Mouse (Mus musculus) stomach, embryonic 14.5 days (tissue): ENCODE results near the gene Mcam. TPM values are rescaled to one million over a fixed set of nuclear protein-coding genes. Genes with fewer than 3 reads are reported as not detected.
A peak's percentile ranks its signal among the peaks of the same experiment; 100 is the strongest.

ENCODE experiments used
- ATAC-seq: fragments of 200-750 bp; cut with Nextera tagmentation; 2 replicates; pipeline ENCODE4 v1.8.0; 2017; ENCODE audit warnings: low read depth, moderate TSS enrichment; ENCODE audit not compliant: insufficient number of reproducible peaks, insufficient read depth, low FRiP score
- H3K27ac ChIP-seq: fragments of 300-500 bp; sonication (generic); 2 replicates; pipeline ENCODE4 v1.5.1; 2014; ENCODE audit warnings: mild to moderate bottlenecking, low read length, moderate library complexity, mixed read lengths
- H3K27me3 ChIP-seq: fragments of 300-500 bp; sonication (generic); 2 replicates; pipeline ENCODE4 v1.6.1; 2014; ENCODE audit warnings: low read length, control low read depth, mixed read lengths; ENCODE audit not compliant: control insufficient read depth, insufficient read depth
- H3K36me3 ChIP-seq: fragments of 300-500 bp; sonication (generic); 2 replicates; pipeline ENCODE4 v1.6.1; 2014; ENCODE audit warnings: mild to moderate bottlenecking, control low read depth, low read length, moderate library complexity, mixed read lengths; ENCODE audit not compliant: control insufficient read depth, insufficient read depth
- H3K4me1 ChIP-seq: fragments of 300-500 bp; sonication (generic); 2 replicates; pipeline ENCODE4 v1.6.1; 2014; ENCODE audit warnings: low read length, control low read depth, mixed read lengths; ENCODE audit not compliant: control insufficient read depth, insufficient read depth
- H3K4me2 ChIP-seq: fragments of 300-500 bp; sonication (generic); replicated peaks from 2 replicates; pipeline ENCODE4 v1.6.1; 2014; ENCODE audit warnings: low read depth, low read length, control low read depth
- H3K4me3 ChIP-seq: fragments of 300-500 bp; sonication (generic); 2 replicates; pipeline ENCODE4 v1.5.1; 2014; ENCODE audit warnings: low read depth, low read length, control low read depth
- H3K9ac ChIP-seq: fragments of 300-500 bp; sonication (generic); replicated peaks from 2 replicates; pipeline ENCODE4 v1.6.1; 2014; ENCODE audit warnings: low read depth, mild to moderate bottlenecking, control low read depth, low read length, moderate library complexity, mixed read lengths
- H3K9me3 ChIP-seq: fragments of 300-500 bp; sonication (generic); 2 replicates; pipeline ENCODE4 v1.6.1; 2016; ENCODE audit warnings: low read depth, low read length, control low read depth; ENCODE audit not compliant: control insufficient read depth
- WGBS: fragments of 180-500 bp; shearing (Covaris S2); extraction: QIAGEN DNeasy Blood & Tissue Kit; methylation state at CpG from one replicate; pipeline ENCODE4 v1.1.7; 2014; 5-methylcytosine and 5-hydroxymethylcytosine counted together
- polyA plus RNA-seq: library from polyadenylated mRNA; unstranded; fragments of >200 nt; fragmentation: Nextera tagmentation; extraction: Ambion mirVana; gene quantifications from 2 replicates; pipeline ENCODE4 v1.2.1, GENCODE M21; 2014

Mcam gene
- polyA plus RNA-seq, 1 experiment from 2014 or later: 54.3 TPM

GRCm38 (mm10) chr9:44114453-44114852 lies 19.8 kb upstream of the Mcam start:
- Histone ChIP-seq H3K4me3 (no peak overlapping the region), H3K27me3 (no peaks in the 10 kb centered on the region), H3K9me3 (no peaks in the 10 kb centered on the region), H3K4me1 (peaks cover 12% of the 10 kb centered on the region), H3K36me3 (no peaks in the 10 kb centered on the region), H3K27ac (no peak overlapping the region), H3K9ac (no peak overlapping the region), H3K4me2 (no peak overlapping the region)
- no peak for ATAC-seq
- WGBS: 75% methylated on average over 2 of the region's 2 CpGs

- Histone ChIP-seq H3K9ac (no peak overlapping the region), H3K4me3 (no peak overlapping the region), H3K27me3 (no peaks in the 10 kb centered on the region), H3K36me3 (no peaks in the 10 kb centered on the region), H3K9me3 (no peaks in the 10 kb centered on the region), H3K27ac (no peak overlapping the region), H3K4me2 (no peak overlapping the region), H3K4me1 (peaks cover under 1% of the 10 kb centered on the region; the same call in 1 of the 2 replicates)
- no peak for ATAC-seq
- 83% methylated on average over 9 of the region's 9 CpGs for WGBS
Observed at GRCm38 (mm10) chr9:44115599-44115998, 18.7 kb upstream of the Mcam start.

- Histone ChIP-seq H3K4me3 (no peak overlapping the region), H3K27me3 (no peaks in the 10 kb centered on the region), H3K27ac (no peak overlapping the region), H3K9me3 (no peaks in the 10 kb centered on the region), H3K4me1 (no peaks in the 10 kb centered on the region), H3K36me3 (no peaks in the 10 kb centered on the region), H3K9ac (no peak overlapping the region), H3K4me2 (no peak overlapping the region)
- ATAC-seq: no peak
- WGBS: 88% methylated on average over 4 of the region's 4 CpGs
Observed at GRCm38 (mm10) chr9:44116182-44116581, 18.1 kb upstream of the Mcam start.

GRCm38 (mm10) chr9:44119011-44119410 lies 15.3 kb upstream of the Mcam start:
- Histone ChIP-seq H3K36me3 (no peaks in the 10 kb centered on the region), H3K9me3 (no peaks in the 10 kb centered on the region), H3K27me3 (no peaks in the 10 kb centered on the region), H3K4me2 (no peak overlapping the region), H3K9ac (no peak overlapping the region), H3K4me3 (no peak overlapping the region), H3K27ac (no peak overlapping the region), H3K4me1 (no peaks in the 10 kb centered on the region)
- 54% methylated on average over 5 of the region's 5 CpGs for WGBS
- ATAC-seq: no peak

GRCm38 (mm10) chr9:44119948-44120465 lies 14.3 kb upstream of the Mcam start:
- WGBS: 62% methylated on average over 8 of the region's 8 CpGs
- no peak overlapping the region for H3K9ac ChIP-seq
- H3K4me2 ChIP-seq: no peak overlapping the region
- H3K27ac ChIP-seq: no peak overlapping the region
- no peaks in the 10 kb centered on the region for H3K36me3 ChIP-seq
- H3K4me3 ChIP-seq: no peak overlapping the region
- H3K9me3 ChIP-seq: no peaks in the 10 kb centered on the region
- ATAC-seq: no peak
- no peaks in the 10 kb centered on the region for H3K4me1 ChIP-seq
- no peaks in the 10 kb centered on the region for H3K27me3 ChIP-seq

GRCm38 (mm10) chr9:44124317-44124716 lies 10.0 kb upstream of the Mcam start:
- Histone ChIP-seq H3K27me3 (no peaks in the 10 kb centered on the region), H3K4me1 (peaks cover 3% of the 10 kb centered on the region; the same call in 1 of the 2 replicates), H3K36me3 (no peaks in the 10 kb centered on the region), H3K4me3 (no peak overlapping the region), H3K9ac (no peak overlapping the region), H3K4me2 (no peak overlapping the region), H3K9me3 (no peaks in the 10 kb centered on the region), H3K27ac (no peak overlapping the region)
- ATAC-seq: no peak
- WGBS: 77% methylated on average over 6 of the region's 6 CpGs

- 50% methylated on average over 5 of the region's 5 CpGs for WGBS
- no peak overlapping the region for H3K4me2 ChIP-seq
- H3K9me3 ChIP-seq: no peaks in the 10 kb centered on the region
Observed at GRCm38 (mm10) chr9:44125026-44125425, 9.2 kb upstream of the Mcam start.

GRCm38 (mm10) chr9:44125546-44126428 lies 8.5 kb upstream of the Mcam start:
- Histone ChIP-seq H3K36me3 (no peaks in the 10 kb centered on the region), H3K4me1 (peaks cover 11% of the 10 kb centered on the region), H3K4me3 (no peak overlapping the region), H3K4me2 (no peak overlapping the region), H3K27ac (no peak overlapping the region; the same call in 1 of the 2 replicates), H3K27me3 (no peaks in the 10 kb centered on the region), H3K9me3 (no peaks in the 10 kb centered on the region), H3K9ac (no peak overlapping the region)
- WGBS: 24% methylated on average over 18 of the region's 18 CpGs
- peak; percentile 42; the same call in 1 of the 2 replicates for ATAC-seq

More at GRCm38 (mm10) chr9:44125026-44125425, 9.2 kb upstream of the Mcam start:
- no peaks in the 10 kb centered on the region for H3K36me3 ChIP-seq
- H3K27ac ChIP-seq: no peak overlapping the region
- H3K9ac ChIP-seq: no peak overlapping the region
- H3K4me3 ChIP-seq: no peak overlapping the region
- H3K27me3 ChIP-seq: no peaks in the 10 kb centered on the region
- no peak for ATAC-seq
- H3K4me1 ChIP-seq: peaks cover 4% of the 10 kb centered on the region; the same call in 1 of the 2 replicates
